Mouse (Mus musculus): Measurements from ENCODE around the gene Kcna5. TPM values are rescaled to one million over a fixed set of nuclear protein-coding genes. Genes with fewer than 3 reads are reported as not detected.
A peak's percentile ranks its signal among the peaks of the same experiment; 100 is the strongest.

Kcna5 gene
- not detected for polyA plus RNA-seq (2012; fragmentation: generic; extraction: Trizol)
- long read RNA-seq, experiment 1, result 0 reads
- long read RNA-seq, experiment 2, result 0 reads

DNA sequence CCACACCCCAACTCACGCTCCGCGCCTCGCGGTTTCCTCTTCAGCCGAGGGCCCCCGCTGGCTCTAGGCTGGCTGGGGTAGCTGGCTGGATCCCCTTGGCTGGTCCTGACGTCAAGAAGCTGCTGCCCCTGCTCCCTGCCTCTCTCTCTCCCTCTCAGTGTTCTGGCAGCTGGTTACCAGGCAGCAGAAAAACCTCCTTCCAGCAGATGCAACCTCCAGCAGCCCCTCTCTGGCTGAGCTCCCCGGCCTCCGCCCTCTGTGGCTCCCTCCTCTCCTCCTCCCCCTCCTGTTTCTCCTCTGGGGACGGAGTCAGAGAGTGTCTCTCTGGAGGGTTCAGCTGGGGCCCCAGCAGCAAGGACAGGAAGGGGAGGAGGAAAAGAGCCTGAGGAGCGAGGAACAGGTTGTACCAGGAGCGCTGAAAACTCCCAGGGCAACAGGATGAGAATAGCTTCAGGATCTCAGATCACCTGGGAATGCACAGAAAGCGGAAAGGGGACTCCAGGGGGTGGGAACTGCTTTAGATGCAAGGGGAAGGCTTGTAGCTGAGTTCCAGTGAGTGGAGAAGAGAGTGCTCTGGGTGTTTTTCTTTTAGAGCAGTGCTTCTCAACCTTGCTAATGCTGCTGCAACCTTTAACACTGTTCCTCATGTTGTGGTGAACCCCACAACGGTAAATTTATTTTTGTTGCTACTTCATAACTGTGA lies at the start of gene Kcna5:
Kcna5 (minus strand) TSS at position 205 of the 703 bp plus-strand sequence.
- Histone ChIP-seq H3K79me3 (ENCODE audit: low read depth) (no peaks in the 10 kb centered on the region), H3ac (ENCODE audit: control insufficient read depth, insufficient read length, low read depth) (no peak within 1 kb of the TSS), H3K36me3 (ENCODE audit: control insufficient read depth, insufficient read depth) (no peaks in the 10 kb centered on the region), H3K79me2 (ENCODE audit: control insufficient read depth, insufficient read depth) (no peaks in the 10 kb centered on the region), H3K4me3 (ENCODE audit: insufficient read depth, poor library complexity, severe bottlenecking) (no peak within 1 kb of the TSS), H3K27me3 (ENCODE audit: control insufficient read depth, insufficient read depth, insufficient read length) (peaks cover 30% of the 10 kb centered on the region)
- TF ChIP-seq FOSL1 (IDR thresholded peaks at IDR 0.05; ENCODE audit: insufficient read depth, low read length, poor library complexity, severe bottlenecking), result no peak

DNA sequence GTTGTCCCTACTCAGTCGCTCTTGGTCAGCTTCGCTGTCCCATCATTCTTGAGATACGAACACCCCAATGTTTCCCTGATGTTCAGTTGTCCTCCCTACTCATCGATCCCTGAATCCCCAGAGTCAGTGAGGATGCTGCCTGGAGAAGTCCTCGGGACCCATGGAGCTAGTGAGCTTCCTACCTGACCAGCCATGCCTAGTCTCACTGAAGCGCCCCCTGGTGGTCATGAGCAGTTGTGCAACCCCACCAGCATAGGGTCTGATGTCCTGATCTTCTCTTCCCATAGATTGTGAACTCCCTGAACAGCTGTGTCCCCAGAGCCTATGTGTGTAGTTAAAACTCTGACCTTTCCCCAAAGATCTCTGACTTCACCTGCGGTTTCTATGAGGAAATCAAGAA lies 47.9 kb upstream of the Kcna5 start:
- Histone ChIP-seq H3K36me3 (ENCODE audit: control insufficient read depth, insufficient read depth) (no peaks in the 10 kb centered on the region), H3K4me3 (ENCODE audit: insufficient read depth, poor library complexity, severe bottlenecking) (no peak overlapping the region), H3K27me3 (ENCODE audit: control insufficient read depth, insufficient read depth, insufficient read length) (no peaks in the 10 kb centered on the region), H3K79me3 (ENCODE audit: low read depth) (no peaks in the 10 kb centered on the region), H3K79me2 (ENCODE audit: control insufficient read depth, insufficient read depth) (no peaks in the 10 kb centered on the region), H3ac (ENCODE audit: control insufficient read depth, insufficient read length, low read depth) (no peak overlapping the region)
- TF ChIP-seq FOSL1 (IDR thresholded peaks at IDR 0.05; ENCODE audit: insufficient read depth, low read length, poor library complexity, severe bottlenecking), result no peak
- no peak for TF ChIP-seq USF1 (IDR thresholded peaks at IDR 0.05; ENCODE audit: low read depth)
- TF ChIP-seq CTCF (IDR thresholded peaks at IDR 0.05; ENCODE audit: control insufficient read depth, insufficient read depth, insufficient read length), result peak; percentile 27
- TF ChIP-seq CEBPB (IDR thresholded peaks at IDR 0.05; ENCODE audit: low read depth), result no peak

DNA sequence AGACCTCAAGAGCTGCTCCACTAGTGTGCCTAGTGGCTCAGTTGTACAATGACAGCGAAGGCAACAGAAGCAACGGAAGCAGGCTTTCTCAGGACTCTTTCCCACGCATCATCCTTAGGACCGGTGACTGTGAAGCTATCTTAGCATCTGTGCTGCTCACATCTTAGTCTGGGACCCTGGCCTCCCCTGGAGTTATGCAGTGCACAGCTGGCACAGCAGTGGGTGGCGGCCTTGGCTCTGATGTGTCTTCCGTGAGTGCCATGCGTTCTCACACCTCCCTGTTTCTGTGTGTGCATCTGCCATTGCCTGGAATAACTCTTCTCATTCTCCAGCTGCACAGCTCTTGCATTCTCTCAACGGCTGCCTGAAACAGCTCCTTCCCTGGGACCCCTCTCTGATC lies 46.4 kb upstream of the Kcna5 start:
- TF ChIP-seq USF1 (IDR thresholded peaks at IDR 0.05; ENCODE audit: low read depth) (no peak), MYOD1 (IDR thresholded peaks at IDR 0.05; ENCODE audit: control insufficient read depth, insufficient read length, low read depth) (no peak)
- Histone ChIP-seq H3K36me3 (ENCODE audit: control insufficient read depth, insufficient read depth) (no peaks in the 10 kb centered on the region), H3K79me2 (ENCODE audit: control insufficient read depth, insufficient read depth) (no peaks in the 10 kb centered on the region), H3K79me3 (ENCODE audit: low read depth) (no peaks in the 10 kb centered on the region), H3K4me3 (ENCODE audit: insufficient read depth, poor library complexity, severe bottlenecking) (no peak overlapping the region), H3K27me3 (ENCODE audit: control insufficient read depth, insufficient read depth, insufficient read length) (no peaks in the 10 kb centered on the region), H3ac (ENCODE audit: control insufficient read depth, insufficient read length, low read depth) (no peak overlapping the region)

DNA sequence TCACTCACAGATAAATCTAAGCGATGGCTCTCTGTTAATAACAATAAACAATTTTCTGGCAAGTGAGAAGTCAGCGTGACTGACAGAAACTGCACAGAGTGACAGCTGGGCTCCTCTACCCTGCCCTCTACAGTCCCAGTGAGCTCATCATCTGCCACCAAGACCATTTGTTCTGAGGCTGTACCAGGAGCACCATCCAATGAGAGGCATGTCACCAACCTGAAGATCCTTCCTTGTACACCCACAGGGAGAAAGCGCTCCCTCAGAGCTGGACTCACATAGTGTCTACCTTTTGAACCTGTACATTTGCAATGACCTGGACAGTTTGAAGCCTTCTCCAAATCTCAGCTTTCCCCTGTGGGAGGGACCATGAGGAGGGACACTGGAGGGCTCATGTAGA lies 45.4 kb upstream of the Kcna5 start:
- Histone ChIP-seq H3K79me2 (ENCODE audit: control insufficient read depth, insufficient read depth) (no peaks in the 10 kb centered on the region), H3K79me3 (ENCODE audit: low read depth) (no peaks in the 10 kb centered on the region), H3ac (ENCODE audit: control insufficient read depth, insufficient read length, low read depth) (no peak overlapping the region), H3K36me3 (ENCODE audit: control insufficient read depth, insufficient read depth) (no peaks in the 10 kb centered on the region), H3K4me3 (ENCODE audit: insufficient read depth, poor library complexity, severe bottlenecking) (no peak overlapping the region), H3K27me3 (ENCODE audit: control insufficient read depth, insufficient read depth, insufficient read length) (no peaks in the 10 kb centered on the region)
- TF ChIP-seq MYOD1 (IDR thresholded peaks at IDR 0.05; ENCODE audit: control insufficient read depth, insufficient read length, low read depth), result no peak
- no peak for TF ChIP-seq CTCF (IDR thresholded peaks at IDR 0.05; ENCODE audit: control insufficient read depth, insufficient read depth, insufficient read length)
- no peak for TF ChIP-seq USF1 (IDR thresholded peaks at IDR 0.05; ENCODE audit: low read depth)
- no peak for TF ChIP-seq CEBPB (IDR thresholded peaks at IDR 0.05; ENCODE audit: low read depth)
- no peak for TF ChIP-seq MAX (IDR thresholded peaks at IDR 0.05)
- no peak for TF ChIP-seq MYOG (IDR thresholded peaks at IDR 0.05; ENCODE audit: control insufficient read depth, extremely low read depth, insufficient read length)

DNA sequence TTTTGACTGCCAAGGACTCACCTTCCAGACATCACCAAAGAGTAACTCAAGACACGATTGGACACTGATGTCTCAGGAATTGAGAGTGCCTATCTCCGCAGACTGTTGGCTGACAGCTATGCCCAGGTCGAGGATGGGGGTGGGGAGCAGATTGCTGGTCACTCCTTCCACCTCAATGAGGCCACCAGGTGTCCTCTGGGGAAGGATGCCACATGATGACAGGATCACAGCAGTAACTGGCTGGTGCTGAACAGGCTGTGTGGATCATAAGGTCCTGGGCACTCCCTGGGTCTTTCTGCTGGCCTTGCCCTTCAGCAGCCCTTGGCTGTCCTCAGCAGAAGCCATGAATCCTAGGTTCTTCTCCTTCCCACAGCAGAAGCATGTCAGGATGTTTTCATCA lies 42.2 kb upstream of the Kcna5 start:
- no peak overlapping the region for H3ac ChIP-seq (ENCODE audit: control insufficient read depth, insufficient read length, low read depth)
- TF ChIP-seq FOSL1 (IDR thresholded peaks at IDR 0.05; ENCODE audit: insufficient read depth, low read length, poor library complexity, severe bottlenecking) (no peak), MAX (IDR thresholded peaks at IDR 0.05) (no peak), USF1 (IDR thresholded peaks at IDR 0.05; ENCODE audit: low read depth) (no peak), CTCF (IDR thresholded peaks at IDR 0.05; ENCODE audit: control insufficient read depth, insufficient read depth, insufficient read length) (no peak), MYOG (IDR thresholded peaks at IDR 0.05; ENCODE audit: control insufficient read depth, extremely low read depth, insufficient read length) (no peak), CEBPB (IDR thresholded peaks at IDR 0.05; ENCODE audit: low read depth) (no peak), MYOD1 (IDR thresholded peaks at IDR 0.05; ENCODE audit: control insufficient read depth, insufficient read length, low read depth) (no peak)
- no peaks in the 10 kb centered on the region for H3K36me3 ChIP-seq (ENCODE audit: control insufficient read depth, insufficient read depth)
- no peaks in the 10 kb centered on the region for H3K79me2 ChIP-seq (ENCODE audit: control insufficient read depth, insufficient read depth)
- H3K79me3 ChIP-seq (ENCODE audit: low read depth), result no peaks in the 10 kb centered on the region
- no peak overlapping the region for H3K4me3 ChIP-seq (ENCODE audit: insufficient read depth, poor library complexity, severe bottlenecking)
- H3K27me3 ChIP-seq (ENCODE audit: control insufficient read depth, insufficient read depth, insufficient read length), result no peaks in the 10 kb centered on the region

DNA sequence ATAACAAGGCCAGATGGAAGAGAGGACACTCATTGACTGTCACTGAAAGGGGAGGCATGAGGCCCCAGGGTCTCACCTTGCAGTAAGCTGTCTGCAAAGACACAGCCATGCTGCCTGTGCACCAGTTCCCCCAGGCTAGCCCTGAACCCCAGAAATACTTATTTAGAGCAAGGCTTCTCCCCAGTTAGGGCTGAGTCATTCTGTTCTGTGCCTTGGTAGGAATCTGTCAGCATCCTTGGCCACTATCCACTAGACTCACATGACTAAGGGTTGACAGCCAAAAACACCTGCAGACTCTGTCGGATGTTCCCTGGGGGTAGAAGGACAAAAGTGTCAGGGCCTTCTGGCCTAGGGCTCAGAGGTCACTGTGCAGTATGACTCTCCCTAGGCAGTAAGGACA lies 41.4 kb upstream of the Kcna5 start:
- H3K79me2 ChIP-seq (ENCODE audit: control insufficient read depth, insufficient read depth), result no peaks in the 10 kb centered on the region
- no peak overlapping the region for H3ac ChIP-seq (ENCODE audit: control insufficient read depth, insufficient read length, low read depth)
- no peak overlapping the region for H3K4me3 ChIP-seq (ENCODE audit: insufficient read depth, poor library complexity, severe bottlenecking)
- no peaks in the 10 kb centered on the region for H3K36me3 ChIP-seq (ENCODE audit: control insufficient read depth, insufficient read depth)
- TF ChIP-seq MYOD1 (IDR thresholded peaks at IDR 0.05; ENCODE audit: control insufficient read depth, insufficient read length, low read depth), result peak; percentile 31
- TF ChIP-seq MYOG (IDR thresholded peaks at IDR 0.05; ENCODE audit: control insufficient read depth, extremely low read depth, insufficient read length), result no peak
- TF ChIP-seq FOSL1 (IDR thresholded peaks at IDR 0.05; ENCODE audit: insufficient read depth, low read length, poor library complexity, severe bottlenecking), result no peak
- no peak for TF ChIP-seq CTCF (IDR thresholded peaks at IDR 0.05; ENCODE audit: control insufficient read depth, insufficient read depth, insufficient read length)
- H3K79me3 ChIP-seq (ENCODE audit: low read depth), result no peaks in the 10 kb centered on the region
- H3K27me3 ChIP-seq (ENCODE audit: control insufficient read depth, insufficient read depth, insufficient read length), result no peaks in the 10 kb centered on the region

Data from C2C12 (cell line).